Comparison of ENCODE assay signal across 10 mouse cellular contexts in the genomic region with DNA sequence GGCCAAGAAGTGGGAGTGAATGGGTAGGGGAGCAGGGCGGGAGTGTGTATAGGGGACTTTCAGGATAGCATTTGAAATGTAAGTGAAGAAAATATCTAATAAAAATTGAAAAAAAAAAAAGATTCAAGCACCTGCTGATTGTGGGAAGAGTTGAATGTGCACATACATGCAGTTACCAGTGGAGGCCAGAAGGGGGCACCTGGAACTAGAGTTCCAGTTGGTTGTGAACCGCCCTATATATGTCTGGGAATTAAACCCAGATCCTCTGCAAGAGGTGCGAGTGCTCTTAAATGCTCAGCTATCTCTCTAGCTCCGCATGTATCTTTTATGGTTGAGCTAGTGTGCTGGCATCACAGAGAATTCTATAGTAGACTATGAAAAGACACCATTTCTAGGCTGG. TPM values are rescaled to one million over a fixed set of nuclear protein-coding genes. Genes with fewer than 3 reads are reported as not detected.
DNase-seq lines count a peak whose midpoint lies in the region; ATAC-seq and TF ChIP-seq lines count a peak whose summit lies in the region.
"Had no signal": no experiment of that assay in that cellular context is flagged by ENCODE, and none has a peak within 500 bp of the region (broad histone marks: within the 10 kb centered on the region; RNA-seq: fewer than 3 reads in every experiment).

No protein-coding gene starts in this region.

- no peak for ATAC-seq in kidney, embryonic 14.5 days (ENCODE audit: low FRiP score, low TSS enrichment)
- ATAC-seq in neural tube, embryonic 11.5 days (ENCODE audit: insufficient read depth, low FRiP score, low TSS enrichment) = no peak
- no peak for ATAC-seq in neural tube, embryonic 15.5 days (ENCODE audit: low FRiP score)

- peak; percentile 24; the same call in 1 of the 2 replicates for TF ChIP-seq CTCF in kidney, adult 2 months (conservative IDR thresholded peaks at IDR 0.05; ENCODE audit: insufficient read depth, insufficient read length, low read depth, low read length)

- H3K9ac ChIP-seq in kidney, embryonic 14.5 days (ENCODE audit: low read depth, low read length) = no peak overlapping the region
- no peak overlapping the region for H3K9ac ChIP-seq in neural tube, embryonic 11.5 days (ENCODE audit: low read length)
- no peak overlapping the region for H3K9ac ChIP-seq in neural tube, embryonic 15.5 days (replicated peaks)
- H3K9ac ChIP-seq: heart, embryonic 15.5 days; limb, embryonic 13.5 days had no signal

- no peak for TF ChIP-seq POLR2A in kidney, adult 2 months (IDR thresholded peaks at IDR 0.05; ENCODE audit: low read depth, low read length)

- H3K4me1 ChIP-seq in kidney, adult 2 months (ENCODE audit: control insufficient read depth, insufficient read depth, low read length) = no peaks in the 10 kb centered on the region
- H3K4me1 ChIP-seq in kidney, embryonic 14.5 days (ENCODE audit: control insufficient read depth, insufficient read depth, low read length) = no peaks in the 10 kb centered on the region
- no peaks in the 10 kb centered on the region for H3K4me1 ChIP-seq in neural tube, embryonic 11.5 days (ENCODE audit: control insufficient read depth, insufficient read depth, low read length)
- H3K4me1 ChIP-seq in neural tube, embryonic 15.5 days = no peaks in the 10 kb centered on the region
- H3K4me1 ChIP-seq: heart, embryonic 15.5 days had no signal

- no peaks in the 10 kb centered on the region for H3K9me3 ChIP-seq in kidney, embryonic 14.5 days (ENCODE audit: control insufficient read depth, low read length)
- no peaks in the 10 kb centered on the region for H3K9me3 ChIP-seq in neural tube, embryonic 11.5 days (ENCODE audit: control insufficient read depth, low read length)
- no peaks in the 10 kb centered on the region for H3K9me3 ChIP-seq in neural tube, embryonic 15.5 days (replicated peaks)
- H3K9me3 ChIP-seq: heart, embryonic 15.5 days had no signal

- no peak overlapping the region for H3K4me2 ChIP-seq in kidney, embryonic 14.5 days (replicated peaks; ENCODE audit: low read depth, low read length)
- no peak overlapping the region for H3K4me2 ChIP-seq in neural tube, embryonic 11.5 days (ENCODE audit: low read depth)
- no peak overlapping the region for H3K4me2 ChIP-seq in neural tube, embryonic 15.5 days
- H3K4me2 ChIP-seq: heart, embryonic 15.5 days; limb, embryonic 13.5 days had no signal

- DNase-seq in cerebellum, postnatal 10 days = peak; percentile 35 to 47
- no peak for DNase-seq in cerebellum, adult 9-10 months
- DNase-seq in kidney, adult 2 months = no peak
- peak; percentile 14 for DNase-seq in neural tube, embryonic 11.5 days (ENCODE audit: low spot score)
- no peak for DNase-seq in right cerebral cortex, postnatal 36 days (ENCODE audit: low spot score in 2 of 2)
- DNase-seq in yolk sac, embryonic 10.5 days (ENCODE audit: low spot score) = no peak

- no peak overlapping the region for H3K4me3 ChIP-seq in kidney, adult 2 months (ENCODE audit: insufficient read depth, low read depth, low read length)
- H3K4me3 ChIP-seq in kidney, embryonic 14.5 days (ENCODE audit: low read length) = no peak overlapping the region
- no peak overlapping the region for H3K4me3 ChIP-seq in neural tube, embryonic 11.5 days (ENCODE audit: low read depth, low read length)
- no peak overlapping the region for H3K4me3 ChIP-seq in neural tube, embryonic 15.5 days (replicated peaks)
- H3K4me3 ChIP-seq: heart, embryonic 15.5 days; limb, embryonic 13.5 days had no signal

- 62% methylated on average over 4 of the region's 4 CpGs for WGBS in kidney, adult 2 months
- 63% methylated on average over 4 of the region's 4 CpGs for WGBS in kidney, embryonic 14.5 days
- WGBS in neural tube, embryonic 11.5 days = 54% methylated on average over 4 of the region's 4 CpGs
- WGBS in neural tube, embryonic 15.5 days = 60% methylated on average over 4 of the region's 4 CpGs

- no peak overlapping the region for H3K27ac ChIP-seq in kidney, adult 2 months (ENCODE audit: insufficient read depth, low read depth, low read length)
- H3K27ac ChIP-seq in kidney, embryonic 14.5 days (ENCODE audit: low read depth, low read length) = no peak overlapping the region
- H3K27ac ChIP-seq in neural tube, embryonic 11.5 days (ENCODE audit: low read depth, low read length) = no peak overlapping the region
- H3K27ac ChIP-seq in neural tube, embryonic 15.5 days (replicated peaks) = no peak overlapping the region
- H3K27ac ChIP-seq: heart, embryonic 15.5 days; limb, embryonic 13.5 days had no signal

- no peaks in the 10 kb centered on the region for H3K36me3 ChIP-seq in kidney, adult 2 months (ENCODE audit: control insufficient read depth, insufficient read depth, low read length)
- H3K36me3 ChIP-seq in kidney, embryonic 14.5 days (ENCODE audit: control insufficient read depth, insufficient read depth, low read length) = no peaks in the 10 kb centered on the region
- no peaks in the 10 kb centered on the region for H3K36me3 ChIP-seq in neural tube, embryonic 11.5 days (ENCODE audit: control insufficient read depth, insufficient read depth, low read length)
- no peaks in the 10 kb centered on the region for H3K36me3 ChIP-seq in neural tube, embryonic 15.5 days
- H3K36me3 ChIP-seq: heart, embryonic 15.5 days; limb, embryonic 13.5 days had no signal

- no peaks in the 10 kb centered on the region for H3K27me3 ChIP-seq in kidney, adult 2 months (replicated peaks; ENCODE audit: control insufficient read depth, insufficient read depth, low read length)
- no peaks in the 10 kb centered on the region for H3K27me3 ChIP-seq in kidney, embryonic 14.5 days (ENCODE audit: control insufficient read depth, insufficient read depth, low read length)
- no peaks in the 10 kb centered on the region for H3K27me3 ChIP-seq in neural tube, embryonic 11.5 days (ENCODE audit: control insufficient read depth, insufficient read depth, low read length)
- no peaks in the 10 kb centered on the region for H3K27me3 ChIP-seq in neural tube, embryonic 15.5 days (replicated peaks)
- H3K27me3 ChIP-seq: heart, embryonic 15.5 days; limb, embryonic 13.5 days had no signal

RNA-seq across cellular contexts. Expression of a gene that starts 42.8 kb away (rescaled TPM):
- polyA plus RNA-seq in kidney, adult 2 months (2012; rRNA removed) = 0.17 and 0.37 TPM in 2 replicates
- 0.71 and 0.77 TPM in 2 replicates for polyA plus RNA-seq in kidney, embryonic 14.5 days (2014; fragmentation: Nextera tagmentation; extraction: Ambion mirVana)
- polyA plus RNA-seq in neural tube, embryonic 11.5 days (2014; fragmentation: Nextera tagmentation; extraction: Ambion mirVana) = 24.6 and 25.2 TPM in 2 replicates
- 13.7 and 13.9 TPM in 2 replicates for polyA plus RNA-seq in neural tube, embryonic 15.5 days (2015; fragmentation: Nextera tagmentation; extraction: Ambion mirVana)

Comparison
In these comparisons a context has a peak if more than half of its experiments do, and no peak if none do; other contexts are left out.
1. DNase-seq: peak in cerebellum, postnatal 10 days (2 of 2) and neural tube, embryonic 11.5 days (single experiment); none in cerebellum, adult 9-10 months (single experiment), kidney, adult 2 months (single experiment), right cerebral cortex, postnatal 36 days (0 of 2) and yolk sac, embryonic 10.5 days (single experiment).